ENCODE assay signal across 8 mouse cellular contexts in the genomic region with DNA sequence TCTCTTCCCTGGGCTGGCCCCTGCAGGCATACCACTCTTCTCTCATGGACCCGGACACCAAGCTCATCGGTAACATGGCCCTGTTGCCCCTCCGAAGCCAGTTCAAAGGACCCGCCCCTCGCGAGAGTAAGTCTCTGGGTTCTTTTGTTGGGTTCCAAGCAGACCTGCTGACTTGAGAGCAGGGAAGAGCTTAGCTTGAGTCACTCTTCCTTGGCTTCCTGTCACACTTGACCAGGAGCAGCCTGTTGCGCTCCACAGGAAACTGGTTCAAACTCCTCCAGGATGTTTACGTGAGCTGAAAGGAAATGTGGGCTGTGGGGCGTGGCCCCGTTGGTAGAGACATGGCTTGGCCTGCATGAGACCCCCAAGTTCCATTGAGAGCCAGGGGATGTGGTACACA. TPM values are rescaled to one million over a fixed set of nuclear protein-coding genes. Genes with fewer than 3 reads are reported as not detected.
A peak's percentile ranks its signal among the peaks of the same experiment; 100 is the strongest.
DNase-seq lines count a peak whose midpoint lies in the region; ATAC-seq lines count a peak whose summit lies in the region.

No protein-coding gene starts in this region.

- H3K36me3 ChIP-seq in neural tube, embryonic 13.5 days = peaks cover 43% of the 10 kb centered on the region
- H3K36me3 ChIP-seq in neural tube, embryonic 15.5 days = peaks cover 41% of the 10 kb centered on the region
- peaks cover 44% of the 10 kb centered on the region for H3K36me3 ChIP-seq in forebrain, embryonic 13.5 days (ENCODE audit: poor library complexity, severe bottlenecking)

- no peak overlapping the region for H3K4me3 ChIP-seq in neural tube, embryonic 13.5 days
- H3K4me3 ChIP-seq in neural tube, embryonic 15.5 days (replicated peaks) = no peak overlapping the region
- no peak overlapping the region for H3K4me3 ChIP-seq in forebrain, embryonic 13.5 days

- 87% methylated on average over 10 of the region's 10 CpGs for WGBS in neural tube, embryonic 13.5 days
- WGBS in neural tube, embryonic 15.5 days = 87% methylated on average over 10 of the region's 10 CpGs
- 90% methylated on average over 10 of the region's 10 CpGs for WGBS in forebrain, embryonic 13.5 days

- no peak overlapping the region for H3K9ac ChIP-seq in neural tube, embryonic 13.5 days
- no peak overlapping the region for H3K9ac ChIP-seq in neural tube, embryonic 15.5 days (replicated peaks)
- no peak overlapping the region for H3K9ac ChIP-seq in forebrain, embryonic 13.5 days

- DNase-seq in heart, adult 18-20 months = peak; percentile 62 to 85
- peak; percentile 71 for DNase-seq in kidney, adult 9 months
- no peak for DNase-seq in urinary bladder, postnatal 14 days (ENCODE audit: low spot score)

- H3K27ac ChIP-seq in neural tube, embryonic 13.5 days (replicated peaks) = 0 out of 2 replicates have a peak overlapping the region, but pooled peaks have one; percentile 33
- H3K27ac ChIP-seq in neural tube, embryonic 15.5 days (replicated peaks) = no peak overlapping the region
- H3K27ac ChIP-seq in forebrain, embryonic 13.5 days = no peak overlapping the region

- no peaks in the 10 kb centered on the region for H3K27me3 ChIP-seq in neural tube, embryonic 13.5 days
- no peaks in the 10 kb centered on the region for H3K27me3 ChIP-seq in neural tube, embryonic 15.5 days (replicated peaks)
- H3K27me3 ChIP-seq in forebrain, embryonic 13.5 days = no peaks in the 10 kb centered on the region

- no peak for ATAC-seq in neural tube, embryonic 13.5 days (ENCODE audit: low read depth)
- no peak for ATAC-seq in neural tube, embryonic 15.5 days (ENCODE audit: low FRiP score)
- ATAC-seq in megakaryocyte progenitor cell, adult 5-6 weeks (replicated peaks; ENCODE audit: poor library complexity) = peak; percentile 52
- ATAC-seq in forebrain, embryonic 13.5 days = no peak
- ATAC-seq in frontal cortex, adult (ENCODE audit: low TSS enrichment) = no peak

- peaks cover 12% of the 10 kb centered on the region for H3K4me1 ChIP-seq in neural tube, embryonic 13.5 days (replicated peaks)
- H3K4me1 ChIP-seq in neural tube, embryonic 15.5 days = peaks cover 21% of the 10 kb centered on the region
- H3K4me1 ChIP-seq in forebrain, embryonic 13.5 days = peaks cover 11% of the 10 kb centered on the region

- H3K4me2 ChIP-seq in neural tube, embryonic 13.5 days = no peak overlapping the region
- no peak overlapping the region for H3K4me2 ChIP-seq in neural tube, embryonic 15.5 days
- no peak overlapping the region for H3K4me2 ChIP-seq in forebrain, embryonic 13.5 days

- H3K9me3 ChIP-seq in neural tube, embryonic 13.5 days = no peaks in the 10 kb centered on the region
- H3K9me3 ChIP-seq in neural tube, embryonic 15.5 days (replicated peaks) = no peaks in the 10 kb centered on the region
- no peaks in the 10 kb centered on the region for H3K9me3 ChIP-seq in forebrain, embryonic 13.5 days (replicated peaks)

RNA-seq across cellular contexts. Expression of gene Arpc3, which starts 5.1 kb away (rescaled TPM):
- 163 and 169 TPM in 2 replicates for polyA plus RNA-seq in neural tube, embryonic 13.5 days (2015; fragmentation: Nextera tagmentation; extraction: Ambion mirVana)
- polyA plus RNA-seq in neural tube, embryonic 15.5 days (2015; fragmentation: Nextera tagmentation; extraction: Ambion mirVana) = 163 and 167 TPM in 2 replicates
- total RNA-seq in heart, adult 18-20 months (2021) = 10 to 100 TPM; 92.8 to 97.7 TPM
- 285 TPM in 2 replicates for total RNA-seq in megakaryocyte progenitor cell, adult 5-6 weeks (2015)
- 1,035 and 1,085 TPM in 2 replicates for total RNA-seq in megakaryocyte progenitor cell, adult 5-6 weeks (2017)
- polyA plus RNA-seq in forebrain, embryonic 13.5 days (2015; fragmentation: Nextera tagmentation; extraction: Ambion mirVana) = 152 and 167 TPM in 2 replicates

RNA-seq across cellular contexts. Expression of gene Fam216a, which starts 24.6 kb away (rescaled TPM):
- polyA plus RNA-seq in neural tube, embryonic 13.5 days (2015; fragmentation: Nextera tagmentation; extraction: Ambion mirVana) = 135 and 142 TPM in 2 replicates
- polyA plus RNA-seq in neural tube, embryonic 15.5 days (2015; fragmentation: Nextera tagmentation; extraction: Ambion mirVana) = 133 and 152 TPM in 2 replicates
- total RNA-seq in heart, adult 18-20 months (2021) = 10 to 100 TPM in 1 of 2 experiments, 1 to 10 TPM in 1; 9.7 to 11.9 TPM
- 31.8 and 41.0 TPM in 2 replicates for total RNA-seq in megakaryocyte progenitor cell, adult 5-6 weeks (2015)
- total RNA-seq in megakaryocyte progenitor cell, adult 5-6 weeks (2017) = 42.1 and 48.5 TPM in 2 replicates
- 117 and 123 TPM in 2 replicates for polyA plus RNA-seq in forebrain, embryonic 13.5 days (2015; fragmentation: Nextera tagmentation; extraction: Ambion mirVana)

RNA-seq across cellular contexts. Expression of gene Anapc7, which starts 24.7 kb away (rescaled TPM):
- polyA plus RNA-seq in neural tube, embryonic 13.5 days (2015; fragmentation: Nextera tagmentation; extraction: Ambion mirVana) = 47.8 and 49.2 TPM in 2 replicates
- 47.3 and 47.5 TPM in 2 replicates for polyA plus RNA-seq in neural tube, embryonic 15.5 days (2015; fragmentation: Nextera tagmentation; extraction: Ambion mirVana)
- total RNA-seq in heart, adult 18-20 months (2021) = 10 to 100 TPM; 31.8 to 32.4 TPM
- 16.5 and 18.2 TPM in 2 replicates for total RNA-seq in megakaryocyte progenitor cell, adult 5-6 weeks (2015)
- total RNA-seq in megakaryocyte progenitor cell, adult 5-6 weeks (2017) = 23.0 and 31.8 TPM in 2 replicates
- 50.3 and 53.3 TPM in 2 replicates for polyA plus RNA-seq in forebrain, embryonic 13.5 days (2015; fragmentation: Nextera tagmentation; extraction: Ambion mirVana)

RNA-seq across cellular contexts. Expression of gene Gpn3, which starts 25.1 kb away (rescaled TPM):
- polyA plus RNA-seq in neural tube, embryonic 13.5 days (2015; fragmentation: Nextera tagmentation; extraction: Ambion mirVana) = 46.9 and 53.6 TPM in 2 replicates
- 45.7 and 51.5 TPM in 2 replicates for polyA plus RNA-seq in neural tube, embryonic 15.5 days (2015; fragmentation: Nextera tagmentation; extraction: Ambion mirVana)
- 10 to 100 TPM; 31.8 to 33.0 TPM for total RNA-seq in heart, adult 18-20 months (2021)
- total RNA-seq in megakaryocyte progenitor cell, adult 5-6 weeks (2015) = 50.4 and 61.9 TPM in 2 replicates
- total RNA-seq in megakaryocyte progenitor cell, adult 5-6 weeks (2017) = 45.8 and 47.5 TPM in 2 replicates
- polyA plus RNA-seq in forebrain, embryonic 13.5 days (2015; fragmentation: Nextera tagmentation; extraction: Ambion mirVana) = 56.9 and 58.7 TPM in 2 replicates

RNA-seq across cellular contexts. Expression of gene Vps29, which starts 42.6 kb away (rescaled TPM):
- polyA plus RNA-seq in neural tube, embryonic 13.5 days (2015; fragmentation: Nextera tagmentation; extraction: Ambion mirVana) = 307 and 327 TPM in 2 replicates
- polyA plus RNA-seq in neural tube, embryonic 15.5 days (2015; fragmentation: Nextera tagmentation; extraction: Ambion mirVana) = 309 and 343 TPM in 2 replicates
- 100 to 1,000 TPM in 1 of 2 experiments, 10 to 100 TPM in 1; 99.3 to 111 TPM for total RNA-seq in heart, adult 18-20 months (2021)
- total RNA-seq in megakaryocyte progenitor cell, adult 5-6 weeks (2015) = 129 and 137 TPM in 2 replicates
- total RNA-seq in megakaryocyte progenitor cell, adult 5-6 weeks (2017) = 93.9 and 96.9 TPM in 2 replicates
- 228 and 236 TPM in 2 replicates for polyA plus RNA-seq in forebrain, embryonic 13.5 days (2015; fragmentation: Nextera tagmentation; extraction: Ambion mirVana)
